In the genomic region with DNA sequence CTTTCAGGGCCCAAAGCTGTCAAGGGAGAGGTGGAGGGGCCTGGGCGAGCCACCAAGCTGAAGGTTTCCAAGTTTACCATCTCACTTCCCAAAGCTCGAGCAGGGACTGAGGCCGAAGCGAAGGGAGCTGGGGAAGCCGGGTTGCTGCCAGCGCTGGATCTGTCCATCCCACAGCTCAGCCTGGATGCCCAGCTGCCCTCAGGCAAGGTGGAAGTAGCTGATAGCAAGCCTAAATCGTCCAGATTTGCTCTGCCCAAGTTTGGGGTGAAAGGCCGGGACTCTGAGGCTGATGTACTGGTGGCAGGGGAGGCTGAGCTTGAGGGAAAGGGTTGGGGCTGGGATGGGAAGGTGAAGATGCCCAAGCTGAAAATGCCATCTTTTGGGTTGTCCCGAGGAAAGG, we compare ENCODE assay signal across 17 mouse cellular contexts. TPM values are rescaled to one million over a fixed set of nuclear protein-coding genes. Genes with fewer than 3 reads are reported as not detected.
"Had no signal": no experiment of that assay in that cellular context is flagged by ENCODE, and none has a peak within 500 bp of the region (broad histone marks: within the 10 kb centered on the region; RNA-seq: fewer than 3 reads in every experiment).

No protein-coding gene starts in this region.

- H3K4me3 ChIP-seq: neural tube, embryonic 13.5 days; neural tube, embryonic 15.5 days; stomach, embryonic 15.5 days had no signal

- H3K9ac ChIP-seq: neural tube, embryonic 13.5 days; neural tube, embryonic 15.5 days; stomach, embryonic 15.5 days had no signal

- H3K4me2 ChIP-seq: neural tube, embryonic 13.5 days; neural tube, embryonic 15.5 days; stomach, embryonic 15.5 days had no signal

- H3K9me3 ChIP-seq: neural tube, embryonic 13.5 days; neural tube, embryonic 15.5 days; stomach, embryonic 15.5 days had no signal

- H3K4me1 ChIP-seq: neural tube, embryonic 13.5 days; neural tube, embryonic 15.5 days; stomach, embryonic 15.5 days had no signal

- H3K36me3 ChIP-seq: neural tube, embryonic 13.5 days; neural tube, embryonic 15.5 days; stomach, embryonic 15.5 days had no signal

- H3K27me3 ChIP-seq: neural tube, embryonic 13.5 days; neural tube, embryonic 15.5 days; stomach, embryonic 15.5 days had no signal

- H3K27ac ChIP-seq: neural tube, embryonic 13.5 days; neural tube, embryonic 15.5 days; stomach, embryonic 15.5 days; stomach, postnatal 0 days had no signal

- DNase-seq: retina, postnatal 1 day; right cerebral cortex, adult 18-20 months; right cerebral cortex, postnatal 14 days; right cerebral cortex, postnatal 25 days; right cerebral cortex, postnatal 4 days; spleen, adult 18-20 months; thymus, adult 18-20 months; thymus, adult 2 months; thymus, postnatal 14 days; thymus, postnatal 25 days; thymus, postnatal 36 days; thymus, postnatal 4 days had no signal

RNA-seq across cellular contexts. Expression of a gene that starts 4.8 kb away (rescaled TPM):
- total RNA-seq: neutrophil, adult 5-6 weeks had no signal
